Mouse (Mus musculus) stomach, postnatal 0 days (tissue): ENCODE results near the gene Mst1.

ENCODE experiments used
- CTCF ChIP-seq: IDR thresholded peaks from 2 replicates; pipeline ENCODE4 v1.5.1; 2016; ENCODE audit warnings: antibody characterized with exemption, low read depth, mild to moderate bottlenecking, moderate library complexity
- EP300 ChIP-seq: optimal IDR thresholded peaks from 2 replicates; pipeline ENCODE3; 2016; ENCODE audit warnings: antibody characterized with exemption

- TF ChIP-seq CTCF (no peak), EP300 (no peak)
Observed at GRCm38 (mm10) chr9:108052411-108052810, 27.8 kb upstream of the Mst1 start.
